Mouse (Mus musculus) stomach, embryonic 16.5 days (tissue): Measurements from ENCODE around the gene Exd2. TPM values are rescaled to one million over a fixed set of nuclear protein-coding genes. Genes with fewer than 3 reads are reported as not detected.

Experiments
- polyA plus RNA-seq: library from polyadenylated mRNA; unstranded; fragments of >200 nt; fragmentation: Nextera tagmentation; extraction: Ambion mirVana; gene quantifications from 2 replicates; pipeline ENCODE4 v1.2.1, GENCODE M21; 2015

Gene Exd2
- polyA plus RNA-seq, 1 experiment from 2014 or later = 26.5 TPM

Other genes starting within 250 kb of the Exd2 start
- gene Actn1, start 202.7 kb upstream of the Exd2 start, polyA plus RNA-seq = 51.2 and 52.7 TPM in 2 replicates
- 12.5 and 13.2 TPM in 2 replicates for gene Dcaf5, start 26.5 kb upstream of the Exd2 start, polyA plus RNA-seq
- gene Galnt16, start 55.2 kb downstream of the Exd2 start, polyA plus RNA-seq = 14.8 and 15.6 TPM in 2 replicates
- 31.4 and 31.5 TPM in 2 replicates for gene Slc39a9, start 180.8 kb downstream of the Exd2 start, polyA plus RNA-seq
- gene Erh, start 181.2 kb downstream of the Exd2 start, polyA plus RNA-seq = 216 and 218 TPM in 2 replicates
- gene Plekhd1, start 229.5 kb downstream of the Exd2 start, polyA plus RNA-seq = 4.4 and 4.6 TPM in 2 replicates